Mouse (Mus musculus): Measurements from ENCODE around the gene Armh1.
A peak's percentile ranks its signal among the peaks of the same experiment; 100 is the strongest.

Armh1 gene

DNA sequence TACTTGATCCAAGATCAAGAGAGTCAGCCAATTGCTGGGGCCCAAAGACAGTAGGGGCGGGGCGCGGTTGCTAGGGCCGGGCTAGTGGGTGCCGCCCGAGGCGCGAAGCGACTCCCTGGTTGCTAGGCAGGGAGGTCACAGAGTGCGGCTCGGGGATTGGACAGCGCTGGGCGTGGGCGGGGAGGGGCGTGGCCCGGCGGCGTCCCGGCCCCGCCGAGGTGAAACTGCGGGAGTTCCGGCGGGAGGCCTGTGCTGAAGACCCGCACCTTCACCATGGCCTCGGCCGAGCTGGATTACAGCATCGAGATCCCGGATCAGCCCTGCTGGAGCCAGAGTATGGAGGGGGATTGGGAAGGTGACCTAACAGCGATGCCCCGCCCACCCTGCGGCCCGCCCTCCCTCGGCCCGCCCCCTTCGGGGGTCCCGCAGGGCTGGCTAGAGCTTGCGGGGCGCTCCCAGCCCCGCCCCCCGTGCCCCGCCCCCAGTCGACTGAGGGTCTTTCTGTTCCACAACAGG, at the start of gene Armh1, which contains the start of gene Tmem53:
Armh1 (minus strand) TSS at position 325 of the 516 bp plus-strand sequence.
Tmem53 (plus strand) TSS at position 151 of the 516 bp plus-strand sequence.
- DNase-seq: peak; percentile 96

DNA sequence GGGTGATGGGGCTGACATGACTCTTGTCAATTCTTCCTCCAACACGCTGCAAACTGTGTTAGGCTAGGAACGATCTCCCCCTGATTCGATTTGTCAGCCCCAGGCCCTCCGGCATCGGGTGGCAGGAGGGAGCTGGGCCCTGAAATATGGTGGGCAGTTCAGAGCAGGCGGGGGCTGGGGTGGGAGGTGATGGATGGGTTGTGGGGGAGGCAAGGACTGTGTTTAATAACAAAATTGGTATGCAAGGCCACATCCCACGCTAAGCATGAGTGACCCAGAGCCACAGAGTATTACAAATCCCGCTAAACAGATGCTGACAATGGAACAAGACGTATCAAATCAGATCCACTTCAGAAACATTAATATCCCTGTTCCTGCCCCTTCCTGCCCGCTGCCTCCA, 48.0 kb upstream of the Armh1 start:
- DNase-seq: no peak

DNA sequence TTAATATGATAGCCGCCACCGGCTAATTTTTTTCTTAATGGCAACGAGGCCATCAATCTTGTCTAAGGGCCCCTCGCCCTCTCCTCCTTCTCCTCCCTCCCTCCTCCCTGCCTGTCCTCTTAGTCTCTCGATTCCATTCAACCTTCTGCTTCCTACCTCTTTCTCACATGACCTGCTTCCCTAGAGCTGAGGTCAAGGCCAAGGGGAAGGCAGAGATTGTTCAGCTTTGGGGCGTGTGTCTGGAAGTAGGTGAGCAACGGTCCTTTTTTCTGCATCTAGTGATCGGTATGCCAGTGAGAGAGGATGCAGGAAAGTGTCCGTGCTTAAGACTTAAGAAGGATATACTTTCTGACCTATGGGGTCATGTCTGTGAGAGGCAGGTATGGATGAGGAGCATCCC, 45.9 kb upstream of the Armh1 start:
- no peak for DNase-seq

DNA sequence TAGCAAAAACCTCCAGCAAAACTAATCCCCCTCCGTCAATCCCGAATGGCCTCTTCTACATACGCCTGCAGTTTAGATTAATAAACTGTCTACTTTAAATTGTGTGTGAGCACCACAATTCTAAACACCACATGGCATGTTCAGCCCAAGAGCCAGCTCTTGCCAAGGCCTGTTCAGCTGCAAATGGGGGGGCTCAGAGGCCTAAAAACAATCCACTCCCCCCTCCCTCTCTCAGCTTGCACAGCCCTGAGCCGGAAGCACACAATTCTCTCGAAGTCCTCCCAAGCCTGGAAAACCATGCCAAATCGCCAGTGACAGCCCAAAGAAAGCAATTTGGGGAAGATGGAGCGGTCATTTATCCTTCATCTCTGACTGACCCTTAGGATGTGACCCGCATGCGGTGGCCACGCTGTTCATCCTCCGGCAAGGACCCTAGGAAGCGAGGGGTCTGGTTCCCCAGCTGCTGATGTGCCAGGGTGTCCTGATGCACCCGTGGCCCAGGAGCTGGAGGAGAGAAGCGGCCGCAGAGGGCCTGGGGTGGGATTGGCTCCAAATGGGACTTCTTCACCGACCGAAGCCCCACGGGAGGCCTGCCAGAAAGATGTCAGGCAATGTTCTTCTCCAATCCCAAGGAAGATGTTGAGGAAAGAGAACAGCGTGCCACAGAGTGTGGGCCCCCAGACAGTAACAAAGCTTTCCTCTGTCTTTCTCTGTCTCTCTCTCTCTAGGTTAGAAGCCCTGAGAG, 45.1 kb upstream of the Armh1 start:
- DNase-seq: no peak

DNA sequence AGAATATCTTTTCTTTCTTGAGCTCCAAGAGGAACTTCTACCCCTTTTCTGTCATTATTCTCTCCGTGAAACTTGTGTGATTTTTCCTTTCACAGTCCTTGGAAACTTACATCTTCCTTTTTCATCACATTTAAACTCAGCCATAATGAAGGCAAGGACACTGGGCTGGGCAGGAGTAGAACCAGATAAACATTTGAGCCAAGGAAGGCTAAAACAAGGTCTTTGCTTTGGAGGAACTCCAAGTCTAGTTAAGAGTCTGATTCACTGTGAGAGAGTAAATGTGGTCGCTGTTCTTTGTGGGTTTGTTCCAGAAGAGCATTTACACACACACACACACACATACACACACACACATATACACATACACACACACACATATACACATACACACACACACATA, 39.8 kb upstream of the Armh1 start:
- DNase-seq: no peak

DNA sequence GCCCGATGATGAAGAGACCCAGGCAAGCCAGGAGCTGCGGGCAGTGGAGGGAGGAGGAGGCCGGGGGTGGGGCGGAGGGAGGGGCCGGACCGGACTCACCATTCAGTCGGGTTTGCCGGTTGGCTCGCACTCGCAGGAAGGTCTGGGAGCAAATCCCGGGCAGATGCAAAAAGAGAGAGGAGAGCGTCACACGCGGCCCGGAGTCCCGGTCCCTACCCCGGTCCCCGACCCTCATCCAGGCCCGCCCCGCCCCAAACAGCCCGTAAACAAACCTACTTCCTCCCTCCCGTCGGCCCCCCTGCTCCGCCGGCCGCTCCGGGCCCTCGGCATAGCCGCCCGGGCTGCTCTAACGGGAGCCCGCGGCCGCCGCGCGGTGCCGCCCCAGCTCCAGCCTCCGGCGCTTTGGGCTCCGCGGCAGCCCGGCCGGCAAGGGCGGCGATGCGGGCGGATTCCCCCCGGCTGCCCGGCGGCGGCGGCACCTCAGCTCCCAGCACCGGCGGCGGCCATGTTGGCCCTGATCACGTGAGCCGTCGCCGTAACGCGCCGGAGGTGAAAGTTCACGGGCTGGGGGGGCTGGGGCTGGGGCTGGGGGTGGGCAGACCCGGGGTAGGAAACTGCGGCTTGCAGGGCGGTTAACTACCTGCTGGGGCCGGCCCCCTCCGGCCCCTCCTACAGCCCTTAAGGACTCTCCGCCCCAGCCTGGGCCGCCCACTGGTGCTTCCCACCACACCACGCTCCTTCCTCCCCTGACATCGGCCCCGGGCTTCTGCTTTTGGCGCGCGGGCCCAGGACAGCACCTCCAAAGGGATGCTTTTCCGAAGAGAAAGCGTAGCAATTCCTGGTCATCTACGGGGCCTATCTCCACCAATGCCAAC, 37.2 kb upstream of the Armh1 start:
- DNase-seq: peak; percentile 88

DNA sequence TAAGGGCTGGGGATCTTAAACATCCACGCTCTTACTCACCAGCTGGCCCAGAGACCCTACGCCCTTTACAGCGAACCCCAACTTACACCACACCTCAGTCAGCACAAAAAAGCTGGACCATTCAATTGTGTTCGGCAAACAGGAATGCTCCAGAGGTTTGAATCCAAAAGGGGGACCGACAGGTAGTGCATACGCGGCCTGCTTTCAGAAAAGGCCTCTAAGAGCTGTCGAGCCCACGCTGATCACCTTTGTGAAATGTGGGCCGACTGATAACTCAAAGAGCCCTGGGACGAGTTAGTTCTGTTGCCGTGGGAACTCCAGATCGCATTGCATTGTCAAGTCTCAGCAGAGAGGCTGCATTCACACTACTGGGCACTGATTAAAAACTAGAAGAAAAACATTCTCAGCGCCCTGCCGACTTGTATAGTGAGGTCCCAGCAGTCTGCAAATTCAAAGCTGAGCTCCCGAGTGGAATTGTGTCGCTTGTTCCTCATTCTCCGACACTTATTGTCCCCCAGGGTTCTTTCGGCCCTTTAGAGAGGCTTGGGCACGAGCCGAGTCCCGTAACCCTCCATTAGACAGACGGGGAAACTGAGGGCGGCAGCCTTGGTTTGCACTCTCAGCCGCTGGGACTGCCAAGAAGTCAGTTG, 36.5 kb upstream of the Armh1 start:
- no peak for DNase-seq

DNA sequence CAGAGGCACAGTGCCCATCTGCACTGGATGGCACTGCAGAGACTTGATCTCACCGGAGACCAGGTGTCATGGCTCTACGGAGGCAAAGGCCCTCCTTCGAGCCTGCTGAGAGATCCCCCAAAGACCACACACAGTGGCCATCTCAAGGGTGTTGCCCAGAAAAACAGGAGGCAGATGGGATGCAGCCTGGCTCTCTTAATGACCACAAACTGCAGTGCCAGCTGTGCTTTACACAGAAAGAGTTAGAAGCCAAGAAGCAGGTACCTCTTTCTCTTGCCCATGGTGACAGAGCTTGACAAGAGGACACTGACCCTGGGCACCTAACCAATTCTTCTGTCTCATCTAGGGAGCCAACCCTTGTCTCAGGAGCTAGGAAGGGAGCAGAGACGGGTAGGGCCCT, 32.4 kb upstream of the Armh1 start:
- DNase-seq: no peak

DNA sequence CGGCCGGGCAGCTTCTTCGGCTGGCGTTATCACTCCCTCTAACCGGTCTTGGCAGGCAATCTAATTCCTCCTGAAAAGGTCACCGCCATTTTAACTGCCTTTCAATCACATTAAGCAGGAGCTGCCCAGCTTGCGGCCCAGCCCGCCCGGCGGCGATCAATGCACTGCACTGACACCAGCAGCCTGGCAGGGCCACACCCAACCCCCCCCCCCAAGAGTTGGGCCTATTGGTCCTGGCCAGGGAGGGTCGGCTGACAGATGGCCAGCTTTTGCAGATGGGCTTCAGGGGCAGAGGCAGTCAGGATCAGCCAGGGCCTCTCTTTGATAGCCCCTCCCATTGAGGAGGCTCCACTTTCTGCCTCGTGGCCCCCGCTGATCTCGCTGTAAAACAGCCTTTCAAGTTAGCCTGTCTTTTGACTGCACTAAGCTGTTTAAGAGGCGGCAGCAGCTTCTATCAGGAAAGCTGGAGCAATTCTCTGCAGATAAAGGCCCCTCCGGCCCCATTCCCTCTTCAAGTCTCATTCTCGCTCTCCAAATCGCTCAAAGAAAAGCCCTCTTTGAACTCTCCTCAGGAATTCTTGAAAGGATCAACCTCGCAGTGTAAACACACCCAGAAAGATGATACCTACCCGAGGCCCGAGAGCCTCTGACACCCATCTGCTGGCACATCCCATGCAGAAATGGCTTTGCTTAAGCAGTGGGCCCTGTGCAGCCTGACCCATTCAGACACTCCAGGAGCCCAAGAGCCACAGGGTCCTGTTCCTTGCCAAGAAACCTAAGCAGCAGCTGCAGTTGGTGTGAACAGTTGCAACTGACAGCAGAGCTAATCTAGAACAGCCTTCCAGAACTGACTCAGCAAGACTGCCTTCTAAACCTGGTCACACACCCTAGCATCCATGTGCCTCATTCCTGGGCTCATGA, 31.6 kb upstream of the Armh1 start:
- DNase-seq: no peak

DNA sequence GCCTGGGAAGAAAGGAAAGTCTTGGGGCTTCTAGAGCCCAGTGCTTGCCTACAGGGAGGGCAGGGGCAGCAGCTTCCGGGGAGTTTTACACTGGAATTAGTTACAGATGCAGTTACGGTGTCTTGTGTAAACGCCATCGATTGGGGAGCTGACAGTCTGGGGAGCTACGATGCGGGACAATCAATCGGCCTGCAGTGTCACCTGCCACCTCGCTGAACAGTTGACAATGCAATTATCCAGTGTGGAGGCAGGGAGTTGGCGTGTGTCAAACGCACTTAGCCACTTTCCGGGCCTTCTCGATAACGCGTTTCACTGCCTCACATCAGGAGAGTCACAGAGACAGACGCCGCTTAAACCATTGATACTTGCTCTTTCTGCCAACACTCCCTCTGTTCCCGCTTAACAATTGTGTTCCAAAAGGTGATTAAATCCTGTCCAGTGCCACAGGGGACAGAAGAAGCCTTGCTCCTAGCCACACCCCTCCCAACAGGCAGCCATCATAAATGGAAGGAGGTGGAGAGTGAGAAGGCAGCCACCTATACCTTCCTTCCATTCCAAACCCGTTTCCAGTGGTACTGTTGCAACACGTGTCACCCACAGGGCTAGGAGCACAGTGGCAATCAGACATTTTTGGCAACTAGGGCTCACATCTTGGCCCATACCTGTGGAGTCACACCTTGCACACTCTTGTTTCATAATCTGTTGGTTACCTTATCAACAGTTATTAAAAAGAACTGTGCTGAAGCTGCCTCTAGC, 29.3 kb upstream of the Armh1 start:
- DNase-seq: no peak

DNA sequence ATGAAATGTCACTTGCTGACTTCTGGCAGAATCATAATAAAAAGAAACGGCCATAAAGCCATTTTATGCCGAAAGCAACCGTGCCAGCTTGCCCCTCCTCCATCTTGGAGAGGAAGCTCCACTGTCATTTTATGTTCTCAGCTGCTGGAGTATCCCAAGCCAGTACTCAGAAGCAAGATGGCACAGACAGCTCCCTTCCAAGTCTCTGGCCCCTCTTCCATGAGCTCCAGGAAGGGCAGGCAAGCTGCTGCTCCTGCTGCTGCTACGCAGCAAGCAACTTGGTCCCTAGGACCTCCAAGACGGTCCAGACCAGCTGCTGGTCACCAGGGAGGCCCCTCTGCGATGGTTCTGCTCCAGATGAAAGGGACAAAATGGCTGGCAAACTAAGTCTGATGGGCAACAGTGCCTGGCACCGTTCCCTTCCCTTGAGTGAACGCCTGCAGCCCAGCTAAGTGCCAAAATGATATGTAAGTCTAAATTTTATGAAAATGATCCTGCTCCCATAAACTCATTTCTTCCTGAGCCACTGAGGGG, 28.5 kb upstream of the Armh1 start:
- DNase-seq: no peak

DNA sequence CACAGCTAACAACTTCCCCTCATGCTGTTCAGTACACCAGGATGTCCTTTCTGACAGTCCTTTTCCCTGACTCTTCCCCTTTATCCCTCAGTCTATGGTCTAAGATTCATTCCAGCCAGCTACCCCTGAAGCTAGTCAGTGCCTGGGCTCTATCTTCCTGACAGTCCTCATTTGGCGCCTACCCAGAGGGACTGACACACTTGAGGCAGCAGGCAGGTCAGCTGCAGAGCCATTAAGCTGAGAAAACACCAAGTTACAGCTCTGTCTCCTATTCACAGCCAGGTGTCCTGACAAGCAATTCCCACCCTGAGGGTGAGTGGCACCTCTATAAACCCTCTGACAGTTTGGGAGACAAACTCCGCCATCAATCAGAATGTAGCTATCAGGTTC, 27.3 kb upstream of the Armh1 start:
- DNase-seq: no peak

DNA sequence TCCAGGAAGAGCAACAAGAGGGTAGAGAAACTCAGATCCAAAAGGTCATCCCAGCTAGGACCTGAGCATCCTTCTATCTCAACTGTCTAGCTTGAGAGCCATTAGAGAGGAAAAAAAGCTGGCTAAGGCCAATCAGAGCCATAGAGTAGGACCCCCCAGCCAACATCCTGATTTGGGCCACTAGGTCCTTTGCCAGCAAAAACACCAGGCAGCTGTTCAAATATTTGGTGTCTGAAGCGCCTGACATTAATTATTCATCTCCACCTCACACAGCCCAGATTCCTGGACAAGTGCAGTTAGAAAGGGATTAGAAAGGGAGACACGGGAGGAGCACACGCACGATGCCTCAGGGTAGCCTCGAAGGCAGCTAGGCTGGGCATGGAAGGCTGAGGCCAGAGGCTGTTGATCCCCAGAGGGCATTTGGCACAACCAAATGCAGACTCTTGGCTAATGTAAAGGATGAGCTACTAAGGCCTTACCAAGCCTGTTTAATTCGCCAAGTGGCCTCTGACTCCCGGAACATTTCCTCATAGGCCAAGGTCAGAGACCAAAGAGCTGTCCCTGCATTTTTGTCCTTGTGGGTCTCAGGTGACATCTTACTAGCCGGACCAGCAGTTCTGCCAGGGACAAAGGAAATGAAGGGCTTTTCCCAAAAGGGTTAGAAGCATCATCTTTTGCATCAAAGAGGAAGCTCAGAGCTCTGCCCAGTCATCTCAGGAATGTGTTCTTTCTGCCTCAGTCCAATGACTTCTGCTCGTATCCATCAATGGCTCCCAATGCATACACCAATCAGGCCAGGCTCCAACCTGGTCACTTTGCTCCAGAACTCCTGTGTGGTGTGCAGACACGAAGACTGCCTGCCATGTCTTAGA, 26.7 kb upstream of the Armh1 start:
- peak; percentile 51 for DNase-seq

DNA sequence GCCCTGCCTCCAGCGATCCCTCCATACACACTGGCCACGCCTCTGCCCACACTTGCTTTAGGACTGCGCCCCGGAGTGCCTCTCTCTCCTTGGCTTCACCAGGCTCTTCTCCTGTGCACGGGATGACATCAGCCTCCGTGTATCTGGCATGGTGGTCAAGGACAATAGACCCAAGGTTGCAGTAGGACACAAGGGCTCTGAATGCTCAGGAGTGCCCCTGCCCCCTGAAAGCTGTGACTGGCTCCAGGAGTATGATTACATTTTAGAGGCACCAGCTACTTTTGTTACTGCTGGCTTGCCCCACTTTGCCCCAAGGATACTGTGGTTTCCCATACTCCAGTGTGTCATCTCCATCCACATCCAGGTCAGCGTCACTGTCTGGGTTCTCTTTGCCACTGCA, 25.8 kb upstream of the Armh1 start:
- no peak for DNase-seq

DNA sequence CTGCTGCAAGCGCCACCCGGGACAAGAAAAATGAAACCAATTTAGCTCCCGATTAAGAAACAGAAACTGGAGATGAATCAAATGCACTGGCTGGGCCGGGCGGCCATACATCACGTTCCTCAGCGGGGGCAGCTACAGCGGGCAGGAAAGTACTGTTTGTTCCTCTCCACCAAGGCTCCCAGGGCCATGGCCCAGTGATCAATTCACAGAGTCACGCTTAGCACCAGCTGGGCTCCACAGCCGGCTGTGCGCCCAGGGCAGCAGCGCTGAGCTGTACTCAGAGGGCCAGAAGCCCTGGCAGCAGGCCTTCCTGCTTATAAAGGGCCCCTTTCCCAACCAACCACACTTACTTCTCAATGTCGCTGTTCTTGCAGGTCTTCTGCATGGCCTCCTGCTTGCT, 25.1 kb upstream of the Armh1 start:
- DNase-seq: no peak

DNA sequence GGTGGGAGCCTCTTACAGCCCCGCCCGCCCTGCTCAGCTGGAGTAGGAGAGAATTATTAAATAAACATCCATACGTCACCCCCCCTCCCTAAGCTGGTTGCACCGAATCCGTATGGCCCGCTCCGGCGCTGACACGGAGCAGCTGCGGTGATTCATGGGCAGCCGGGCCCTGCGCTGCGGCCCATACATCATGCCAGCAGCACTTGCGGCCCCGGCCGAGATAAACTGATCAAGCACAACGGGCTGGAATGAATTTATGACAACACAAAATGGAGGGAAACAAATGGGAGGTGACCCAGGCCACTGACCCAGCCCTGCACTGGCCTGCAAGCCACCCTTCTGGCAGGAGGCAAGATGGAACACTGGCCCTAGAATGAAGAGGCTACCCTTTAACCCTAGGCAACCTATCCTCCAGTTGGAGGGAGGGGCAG, 24.4 kb upstream of the Armh1 start:
- peak; percentile 55 for DNase-seq

DNA sequence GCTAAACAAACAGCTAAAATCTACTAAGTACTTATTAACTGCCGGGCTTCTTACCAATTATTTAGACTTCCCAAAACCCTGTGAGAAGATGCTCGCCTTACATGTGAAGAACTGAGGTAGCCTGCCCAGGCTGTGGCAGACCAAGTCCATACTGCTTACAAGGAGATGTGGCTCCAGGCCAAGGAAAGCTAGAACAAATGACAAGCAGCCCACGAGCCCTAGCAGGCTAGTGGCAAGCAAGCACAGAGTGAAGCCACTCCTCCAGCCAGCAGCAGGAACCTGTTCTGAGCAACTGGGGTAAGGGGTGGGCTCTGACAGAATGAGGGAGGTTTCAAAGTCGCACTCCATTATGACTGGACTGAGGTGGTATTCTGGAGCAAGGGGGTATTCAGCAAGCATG, 22.8 kb upstream of the Armh1 start:
- peak; percentile 42 for DNase-seq

DNA sequence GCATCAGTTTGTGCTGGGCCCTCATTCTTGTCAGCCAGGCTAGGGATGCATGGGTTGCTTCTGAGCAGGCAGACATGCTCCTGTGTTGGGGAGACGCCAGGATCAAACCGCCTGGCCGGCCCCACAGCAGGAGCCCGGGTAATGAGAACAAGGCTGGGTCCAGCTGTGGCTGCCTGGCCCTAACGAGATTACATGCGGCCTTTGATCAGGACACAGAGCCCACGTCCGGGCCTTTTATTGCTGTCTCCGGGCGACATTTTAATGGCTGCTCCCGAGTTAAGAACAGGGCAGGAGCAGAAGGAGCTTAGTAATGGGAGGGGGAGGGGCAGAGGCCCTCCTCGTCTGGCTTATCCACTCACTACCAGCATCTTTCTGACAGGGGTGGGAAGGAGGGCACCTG, 20.5 kb upstream of the Armh1 start:
- peak; percentile 53 for DNase-seq

DNA sequence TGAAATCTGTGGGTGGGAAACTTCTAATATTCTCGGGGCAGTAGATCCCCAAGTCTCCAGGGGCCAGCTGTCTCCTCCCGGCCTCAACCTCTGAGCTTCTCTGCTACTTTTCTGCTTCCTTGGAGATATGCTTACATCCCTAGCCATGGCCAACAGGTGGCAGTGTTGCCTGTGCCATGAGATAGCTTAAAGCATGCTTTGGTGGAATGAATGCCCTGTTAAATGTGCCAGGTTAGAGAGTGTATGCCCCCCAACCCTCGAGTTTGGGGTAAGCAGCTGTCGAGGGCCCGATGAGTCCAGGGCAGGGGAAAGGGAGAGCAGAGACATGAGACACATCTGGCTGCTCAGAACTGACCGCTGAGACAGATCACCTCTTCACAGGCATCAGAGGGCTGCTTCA, 18.4 kb upstream of the Armh1 start:
- DNase-seq: peak; percentile 89

DNA sequence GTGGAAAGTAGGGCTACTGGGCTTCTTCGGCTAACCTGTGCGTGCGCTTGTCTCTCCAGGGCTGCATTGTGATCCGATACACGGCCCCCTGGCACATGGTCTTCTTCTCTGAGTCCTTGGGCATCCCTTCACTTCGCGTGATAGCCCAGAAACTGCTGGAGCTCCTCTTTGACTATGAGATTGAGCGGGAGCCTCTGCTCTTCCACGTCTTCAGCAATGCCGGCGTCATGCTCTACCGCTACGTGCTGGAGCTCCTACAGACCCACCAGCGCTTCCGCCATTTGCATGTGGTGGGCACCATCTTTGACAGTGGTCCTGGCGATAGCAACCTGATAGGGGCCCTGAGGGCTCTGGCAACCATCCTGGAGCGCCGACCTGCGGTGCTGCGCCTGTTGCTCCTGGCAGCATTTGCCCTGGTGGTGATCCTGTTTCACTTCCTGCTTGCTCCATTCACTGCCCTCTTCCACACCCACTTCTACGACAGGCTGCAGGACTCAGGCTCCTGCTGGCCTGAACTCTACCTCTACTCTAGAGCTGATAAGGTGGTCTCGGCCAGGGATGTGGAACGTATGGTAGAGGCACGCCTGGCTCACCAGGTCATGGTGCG, 16.0 kb upstream of the Armh1 start:
- DNase-seq: no peak

Measured in kidney, postnatal 10 days (tissue).